19 mouse cellular contexts compared by ENCODE assay signal in the genomic region with DNA sequence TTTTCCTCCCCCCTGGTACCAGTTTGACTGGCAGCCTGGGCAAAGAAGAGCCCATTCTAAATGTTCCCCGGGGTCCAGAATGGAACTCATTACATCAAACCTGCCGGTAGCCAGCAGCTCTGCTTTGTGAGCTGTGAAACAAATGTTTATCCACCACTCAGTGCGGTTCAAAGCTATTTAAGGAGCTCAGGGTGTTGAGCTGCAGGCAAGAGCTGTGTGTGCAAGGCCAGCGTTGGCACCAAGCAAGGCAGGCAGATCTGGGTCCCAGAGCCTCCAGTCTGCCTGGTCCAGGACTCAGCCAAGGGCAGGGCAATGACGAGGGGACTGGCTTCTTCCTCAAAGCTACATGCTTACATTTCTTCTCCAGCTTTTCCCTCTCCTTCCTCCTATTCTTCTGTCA.
DNase-seq lines count a peak whose midpoint lies in the region; ATAC-seq and TF ChIP-seq lines count a peak whose summit lies in the region.
"Had no signal": no experiment of that assay in that cellular context is flagged by ENCODE, and none has a peak within 500 bp of the region (broad histone marks: within the 10 kb centered on the region; RNA-seq: fewer than 3 reads in every experiment).

No protein-coding gene starts in this region.

- H3K9me3 ChIP-seq in forebrain, postnatal 0 days (ENCODE audit: low read length) = no peaks in the 10 kb centered on the region
- H3K9me3 ChIP-seq in forebrain, embryonic 13.5 days (replicated peaks) = no peaks in the 10 kb centered on the region
- H3K9me3 ChIP-seq: embryonic facial prominence, embryonic 12.5 days; heart, embryonic 12.5 days; hindbrain, embryonic 15.5 days; liver, embryonic 15.5 days had no signal

- H3K27me3 ChIP-seq in forebrain, postnatal 0 days (ENCODE audit: insufficient read depth, low read length) = no peaks in the 10 kb centered on the region
- no peaks in the 10 kb centered on the region for H3K27me3 ChIP-seq in forebrain, embryonic 13.5 days
- H3K27me3 ChIP-seq: embryonic facial prominence, embryonic 12.5 days; hindbrain, embryonic 15.5 days; liver, embryonic 15.5 days had no signal

- 21% methylated on average over 5 of the region's 5 CpGs for WGBS in forebrain, postnatal 0 days
- 43% methylated on average over 5 of the region's 5 CpGs for WGBS in forebrain, embryonic 13.5 days

- no peak overlapping the region for H3K4me3 ChIP-seq in forebrain, postnatal 0 days (ENCODE audit: low read depth, low read length)
- H3K4me3 ChIP-seq in forebrain, embryonic 13.5 days = no peak overlapping the region
- H3K4me3 ChIP-seq: embryonic facial prominence, embryonic 12.5 days; heart, embryonic 12.5 days; hindbrain, embryonic 15.5 days; liver, embryonic 15.5 days; myocyte had no signal

- no peak overlapping the region for H3K9ac ChIP-seq in forebrain, postnatal 0 days
- H3K9ac ChIP-seq in forebrain, embryonic 13.5 days = no peak overlapping the region
- H3K9ac ChIP-seq: embryonic facial prominence, embryonic 12.5 days; heart, embryonic 12.5 days; hindbrain, embryonic 15.5 days; liver, embryonic 15.5 days had no signal

- 0 out of 2 replicates have a peak, but pooled peaks cover 3% of the 10 kb centered on the region for H3K4me1 ChIP-seq in forebrain, postnatal 0 days (ENCODE audit: insufficient read depth)
- H3K4me1 ChIP-seq in forebrain, embryonic 13.5 days = peaks cover 11% of the 10 kb centered on the region
- H3K4me1 ChIP-seq: embryonic facial prominence, embryonic 12.5 days; heart, embryonic 12.5 days; liver, embryonic 15.5 days had no signal

- peak; percentile 74 for ATAC-seq in forebrain, postnatal 0 days
- ATAC-seq in forebrain, embryonic 13.5 days = no peak
- no peak for ATAC-seq in megakaryocyte progenitor cell, adult 5-6 weeks (replicated peaks; ENCODE audit: poor library complexity)
- ATAC-seq: intestine, postnatal 0 days had no signal

- H3K36me3 ChIP-seq in forebrain, postnatal 0 days (ENCODE audit: insufficient read depth) = no peaks in the 10 kb centered on the region
- no peaks in the 10 kb centered on the region for H3K36me3 ChIP-seq in forebrain, embryonic 13.5 days (ENCODE audit: poor library complexity, severe bottlenecking)
- H3K36me3 ChIP-seq: embryonic facial prominence, embryonic 12.5 days; heart, embryonic 12.5 days; hindbrain, embryonic 15.5 days; liver, embryonic 15.5 days had no signal

- H3K27ac ChIP-seq in forebrain, postnatal 0 days (ENCODE audit: low read depth, low read length) = no peak overlapping the region
- H3K27ac ChIP-seq in forebrain, embryonic 13.5 days = no peak overlapping the region
- H3K27ac ChIP-seq: embryonic facial prominence, embryonic 12.5 days; hindbrain, embryonic 15.5 days; kidney, postnatal 0 days; liver, embryonic 15.5 days had no signal

- no peak overlapping the region for H3K4me2 ChIP-seq in forebrain, postnatal 0 days (ENCODE audit: low read depth)
- H3K4me2 ChIP-seq in forebrain, embryonic 13.5 days = no peak overlapping the region
- H3K4me2 ChIP-seq: embryonic facial prominence, embryonic 12.5 days; heart, embryonic 12.5 days; hindbrain, embryonic 15.5 days; liver, embryonic 15.5 days; midbrain, embryonic 11.5 days had no signal

- DNase-seq in forebrain, postnatal 0 days = peak; percentile 50
- peak; percentile 5 to 25 for DNase-seq in left cerebral cortex, adult 9 months (ENCODE audit: low spot score in 2 of 2)
- DNase-seq in left cerebral cortex, postnatal 4 days = no peak
- peak; percentile 24 to 29 for DNase-seq in layer of hippocampus, postnatal 10 days (ENCODE audit: low spot score in 2 of 2)
- DNase-seq in right cerebral cortex, adult 18-20 months = peak; percentile 12
- no peak for DNase-seq in thymus, postnatal 10 days (ENCODE audit: low spot score in 2 of 2)
- DNase-seq: adrenal gland, postnatal 36 days; lung, postnatal 14 days; thymus, postnatal 4 days had no signal

- intact Hi-C loops in left cerebral cortex, postnatal 4 days (cut with DNase I) = no loop called here

- no peak for TF ChIP-seq CTCF in forebrain, postnatal 0 days (IDR thresholded peaks at IDR 0.05; ENCODE audit: low read depth)

Comparison
In these comparisons a context has a peak if more than half of its experiments do, and no peak if none do; other contexts are left out.
1. DNase-seq: peak in forebrain, postnatal 0 days (single experiment), left cerebral cortex, adult 9 months (2 of 2), layer of hippocampus, postnatal 10 days (2 of 2) and right cerebral cortex, adult 18-20 months (single experiment); none in left cerebral cortex, postnatal 4 days (single experiment) and thymus, postnatal 10 days (0 of 2).